Mouse (Mus musculus) cortical plate, adult 2 months (tissue): Measurements from ENCODE around the gene Klrb1b.

ENCODE experiments used
- CTCF ChIP-seq: fragments of 200-500 bp; IDR thresholded peaks from 2 replicates; pipeline ENCODE4 v1.5.1; 2011; ENCODE audit warnings: mild to moderate bottlenecking, control low read depth, low read length; ENCODE audit not compliant: insufficient read depth; ENCODE audit errors: extremely low read depth
- POLR2A ChIP-seq: fragments of 200-500 bp; IDR thresholded peaks from 2 replicates; pipeline ENCODE4 v1.6.1; 2011; ENCODE audit warnings: mild to moderate bottlenecking, low read length, control low read depth; ENCODE audit not compliant: insufficient read depth; ENCODE audit errors: extremely low read depth

GRCm38 (mm10) chr6:128826781-128827180, 650 bp upstream of the Klrb1b start:
- TF ChIP-seq POLR2A = no peak
- TF ChIP-seq CTCF = no peak
